Mouse (Mus musculus) midbrain, embryonic 11.5 days (tissue): ENCODE data around the gene Lpxn. TPM values are rescaled to one million over a fixed set of nuclear protein-coding genes. Genes with fewer than 3 reads are reported as not detected.

Experiments
- polyA plus RNA-seq: library from polyadenylated mRNA; unstranded; fragments of >200 nt; fragmentation: Nextera tagmentation; extraction: Ambion mirVana; gene quantifications from 2 replicates; pipeline ENCODE4 v1.2.1, GENCODE M21; 2014

Gene Lpxn
- polyA plus RNA-seq, 1 experiment from 2014 or later: 0.92 TPM

Other genes with a start within 250 kb of the Lpxn start
- gene Gm4952, start 196.2 kb upstream of the Lpxn start, polyA plus RNA-seq: not detected in 2 replicates
- gene Glyat, start 162.9 kb upstream of the Lpxn start, polyA plus RNA-seq: not detected in 2 replicates
- not detected in 2 replicates for gene Olfr1442, start 125.8 kb upstream of the Lpxn start, polyA plus RNA-seq
- gene Olfr1443, start 118.1 kb upstream of the Lpxn start, polyA plus RNA-seq: not detected in 2 replicates
- gene Keg1, start 100.4 kb upstream of the Lpxn start, polyA plus RNA-seq: not detected in 2 replicates
- 0.36 and 0.91 TPM in 2 replicates for gene Cntf, start 30.6 kb upstream of the Lpxn start, polyA plus RNA-seq
- 13.1 and 13.2 TPM in 2 replicates for gene Zfp91, start 67 bp upstream of the Lpxn start, polyA plus RNA-seq
- gene Gm5244, start 50.5 kb downstream of the Lpxn start, polyA plus RNA-seq: not detected in 2 replicates
- not detected in 2 replicates for gene Olfr1444, start 61.1 kb downstream of the Lpxn start, polyA plus RNA-seq
- gene Olfr1445, start 87.7 kb downstream of the Lpxn start, polyA plus RNA-seq: not detected in 2 replicates
- not detected in 2 replicates for gene Olfr1446, start 97.3 kb downstream of the Lpxn start, polyA plus RNA-seq
- gene Olfr1447, start 107.5 kb downstream of the Lpxn start, polyA plus RNA-seq: not detected in 2 replicates
- not detected in 2 replicates for gene Olfr1448, start 128.2 kb downstream of the Lpxn start, polyA plus RNA-seq
- not detected in 2 replicates for gene Olfr1449, start 134.6 kb downstream of the Lpxn start, polyA plus RNA-seq
- not detected in 2 replicates for gene Olfr1450, start 154.1 kb downstream of the Lpxn start, polyA plus RNA-seq
- not detected in 2 replicates for gene Olfr1451, start 198.8 kb downstream of the Lpxn start, polyA plus RNA-seq
- not detected in 2 replicates for gene Olfr1453, start 232.1 kb downstream of the Lpxn start, polyA plus RNA-seq